Mouse (Mus musculus): Measurements from ENCODE around the gene Myf6. TPM values are rescaled to one million over a fixed set of nuclear protein-coding genes. Genes with fewer than 3 reads are reported as not detected.

The Myf6 gene
- polyA plus RNA-seq, 1 experiment from 2014 or later = not detected

DNA sequence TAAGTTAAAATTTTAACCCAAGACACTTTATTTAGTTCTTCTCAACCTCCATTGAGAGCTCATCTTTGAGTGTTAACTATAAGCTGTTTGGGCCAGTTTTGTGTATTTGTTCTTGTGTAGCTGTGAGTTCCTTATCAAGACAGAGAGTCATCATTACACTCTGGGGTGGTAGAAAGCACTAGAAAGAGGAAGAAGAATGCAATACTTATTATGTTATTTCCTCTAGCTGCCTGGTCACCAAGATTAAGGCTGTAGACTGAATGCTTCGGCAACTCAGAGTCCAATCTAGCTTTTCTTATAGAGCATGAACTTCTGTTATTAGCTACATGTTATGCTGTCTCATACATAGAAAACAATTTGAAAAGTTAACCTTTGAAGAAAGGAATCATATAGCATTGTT lies 1.9 kb upstream of the Myf6 start:
- no peaks in the 10 kb centered on the region for H3K9me3 ChIP-seq (ENCODE audit: control insufficient read depth, low read length)
- WGBS = 97% methylated on average over 1 of the region's 1 CpGs

GRCm38 (mm10) chr10:107493580-107494474 lies 710 bp downstream of the Myf6 start:
- Histone ChIP-seq H3K4me3 (ENCODE audit: low read length) (peak overlapping the region; percentile 11), H3K9ac (ENCODE audit: low read depth, low read length) (no peak overlapping the region; the same call in 1 of the 2 replicates)
- WGBS = 50% methylated on average over 20 of the region's 20 CpGs

More for the DNA sequence above, 1.9 kb upstream of the Myf6 start:
- Histone ChIP-seq H3K27me3 (replicated peaks; ENCODE audit: control insufficient read depth, insufficient read depth, low read length) (no peaks in the 10 kb centered on the region), H3K4me3 (ENCODE audit: low read length) (no peak overlapping the region), H3K36me3 (ENCODE audit: control insufficient read depth, insufficient read depth, low read length) (no peaks in the 10 kb centered on the region), H3K4me2 (ENCODE audit: low read length) (no peak overlapping the region), H3K27ac (ENCODE audit: low read depth, low read length) (no peak overlapping the region), H3K9ac (ENCODE audit: low read depth, low read length) (no peak overlapping the region), H3K4me1 (ENCODE audit: control insufficient read depth, insufficient read depth, low read depth, low read length) (no peaks in the 10 kb centered on the region)
- no peak for ATAC-seq

GRCm38 (mm10) chr10:107492867-107493579 lies 1.5 kb downstream of the Myf6 start:
- WGBS = 45% methylated on average over 18 of the region's 18 CpGs

More at GRCm38 (mm10) chr10:107493580-107494474, 710 bp downstream of the Myf6 start:
- H3K4me2 ChIP-seq (ENCODE audit: low read length) = peak overlapping the region; percentile 46
- H3K27ac ChIP-seq (ENCODE audit: low read depth, low read length) = no peak overlapping the region
- no peaks in the 10 kb centered on the region for H3K4me1 ChIP-seq (ENCODE audit: control insufficient read depth, insufficient read depth, low read depth, low read length)
- no peaks in the 10 kb centered on the region for H3K9me3 ChIP-seq (ENCODE audit: control insufficient read depth, low read length)
- peak; percentile 76 for ATAC-seq
- no peaks in the 10 kb centered on the region for H3K27me3 ChIP-seq (replicated peaks; ENCODE audit: control insufficient read depth, insufficient read depth, low read length)
- H3K36me3 ChIP-seq (ENCODE audit: control insufficient read depth, insufficient read depth, low read length) = no peaks in the 10 kb centered on the region

DNA sequence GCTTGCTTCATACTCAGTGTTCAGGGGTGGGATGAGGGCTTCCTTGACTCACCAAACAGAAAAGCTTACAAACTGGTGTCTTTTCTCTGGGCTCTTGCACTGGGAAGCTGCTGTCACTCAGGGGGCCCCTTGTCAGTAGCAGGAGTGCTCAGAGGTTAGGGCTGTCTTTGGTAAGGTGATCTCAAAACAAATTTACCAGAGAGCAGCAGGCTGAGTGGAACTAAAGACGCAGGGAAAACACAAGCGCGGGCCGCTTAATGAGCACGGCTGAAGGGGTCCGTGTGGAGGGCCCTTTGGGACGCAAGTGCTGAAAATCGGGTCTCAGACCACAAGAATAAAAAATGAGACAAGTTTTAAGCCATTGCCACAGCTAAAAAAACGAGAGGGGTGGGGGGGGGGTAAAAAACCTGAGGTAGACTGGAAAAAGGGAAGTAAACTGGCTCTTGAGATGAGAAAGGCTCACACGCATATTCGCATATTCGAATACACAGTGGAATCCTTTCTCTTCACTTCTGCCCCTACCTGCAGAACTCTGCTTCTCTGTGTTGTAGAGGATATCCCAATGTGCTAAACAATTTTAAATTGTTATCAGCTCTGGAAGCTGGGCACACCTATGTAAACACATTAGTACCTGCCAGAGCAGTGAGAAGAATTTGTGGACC lies 5.8 kb downstream of the Myf6 start:
- no peaks in the 10 kb centered on the region for H3K36me3 ChIP-seq (ENCODE audit: control insufficient read depth, insufficient read depth, low read length)
- H3K4me1 ChIP-seq (ENCODE audit: control insufficient read depth, insufficient read depth, low read depth, low read length) = no peaks in the 10 kb centered on the region
- H3K27me3 ChIP-seq (replicated peaks; ENCODE audit: control insufficient read depth, insufficient read depth, low read length) = no peaks in the 10 kb centered on the region
- H3K4me2 ChIP-seq (ENCODE audit: low read length) = no peak overlapping the region
- no peak overlapping the region for H3K9ac ChIP-seq (ENCODE audit: low read depth, low read length)
- H3K27ac ChIP-seq (ENCODE audit: low read depth, low read length) = no peak overlapping the region
- H3K4me3 ChIP-seq (ENCODE audit: low read length) = no peak overlapping the region
- no peaks in the 10 kb centered on the region for H3K9me3 ChIP-seq (ENCODE audit: control insufficient read depth, low read length)
- WGBS = 28% methylated on average over 12 of the region's 12 CpGs
- no peak for ATAC-seq

More at GRCm38 (mm10) chr10:107492867-107493579, 1.5 kb downstream of the Myf6 start:
- H3K27ac ChIP-seq (ENCODE audit: low read depth, low read length) = no peak overlapping the region
- H3K4me3 ChIP-seq (ENCODE audit: low read length) = peak overlapping the region; percentile 11
- ATAC-seq = peak; percentile 73
- no peaks in the 10 kb centered on the region for H3K4me1 ChIP-seq (ENCODE audit: control insufficient read depth, insufficient read depth, low read depth, low read length)
- H3K9me3 ChIP-seq (ENCODE audit: control insufficient read depth, low read length) = no peaks in the 10 kb centered on the region
- H3K4me2 ChIP-seq (ENCODE audit: low read length) = peak overlapping the region; percentile 46
- peak overlapping the region; percentile 1; the same call in 1 of the 2 replicates for H3K9ac ChIP-seq (ENCODE audit: low read depth, low read length)
- no peaks in the 10 kb centered on the region for H3K36me3 ChIP-seq (ENCODE audit: control insufficient read depth, insufficient read depth, low read length)
- H3K27me3 ChIP-seq (replicated peaks; ENCODE audit: control insufficient read depth, insufficient read depth, low read length) = no peaks in the 10 kb centered on the region

DNA sequence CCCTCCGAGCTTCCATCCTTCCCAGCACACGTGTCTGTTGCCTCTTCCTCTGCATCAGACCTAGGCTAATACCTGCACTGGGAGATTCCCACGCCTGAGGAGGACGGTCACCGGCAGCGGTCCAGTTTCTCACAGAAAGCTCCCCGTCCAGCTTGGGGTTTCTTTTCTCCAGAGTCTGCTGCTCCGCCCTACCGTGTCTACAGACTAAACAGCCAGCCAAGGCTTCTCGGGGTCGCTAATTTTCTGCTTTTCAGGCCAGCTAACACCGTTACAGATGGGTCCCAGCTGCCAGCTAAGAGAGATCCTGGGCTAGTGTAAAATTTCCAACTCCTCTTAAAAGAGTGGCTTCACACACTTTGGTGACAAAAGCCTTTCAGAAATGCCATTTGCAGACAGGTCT lies 7.8 kb downstream of the Myf6 start:
- no peaks in the 10 kb centered on the region for H3K27me3 ChIP-seq (replicated peaks; ENCODE audit: control insufficient read depth, insufficient read depth, low read length)
- 62% methylated on average over 12 of the region's 12 CpGs for WGBS

DNA sequence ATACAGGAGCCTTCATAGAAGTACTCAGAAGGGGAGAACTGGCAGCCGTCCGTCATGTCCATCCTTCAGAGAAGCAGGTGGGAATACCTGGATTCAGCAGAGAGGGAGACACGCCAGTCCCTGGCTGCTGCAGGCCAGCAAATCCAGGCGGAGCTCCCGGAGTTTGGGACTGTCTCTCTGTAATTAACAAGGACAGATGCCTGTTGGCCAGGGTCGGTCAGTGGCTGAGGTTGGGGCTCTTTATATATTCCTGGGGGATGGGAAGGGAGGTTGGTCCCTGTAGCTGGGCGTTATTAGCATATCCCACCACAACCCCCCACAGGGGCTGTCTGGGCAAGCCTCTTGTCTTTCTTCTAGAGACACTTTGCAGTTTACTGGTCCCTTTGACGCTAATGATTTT lies 8.7 kb downstream of the Myf6 start, which contains the start of gene Myf5:
Gene Myf5 (minus strand): TSS at position 265 of the 400 bp plus-strand sequence.
- WGBS = 74% methylated on average over 8 of the region's 8 CpGs
- no peak for ATAC-seq
- Histone ChIP-seq H3K36me3 (ENCODE audit: control insufficient read depth, insufficient read depth, low read length) (no peaks in the 10 kb centered on the region), H3K4me3 (ENCODE audit: low read length) (no peak within 1 kb of the TSS), H3K27me3 (replicated peaks; ENCODE audit: control insufficient read depth, insufficient read depth, low read length) (no peaks in the 10 kb centered on the region), H3K4me2 (ENCODE audit: low read length) (no peak within 1 kb of the TSS), H3K9me3 (ENCODE audit: control insufficient read depth, low read length) (no peaks in the 10 kb centered on the region), H3K27ac (ENCODE audit: low read depth, low read length) (no peak within 1 kb of the TSS), H3K4me1 (ENCODE audit: control insufficient read depth, insufficient read depth, low read depth, low read length) (no peaks in the 10 kb centered on the region), H3K9ac (ENCODE audit: low read depth, low read length) (no peak within 1 kb of the TSS)

More for the DNA sequence above, 7.8 kb downstream of the Myf6 start:
- H3K4me3 ChIP-seq (ENCODE audit: low read length) = no peak overlapping the region
- H3K4me1 ChIP-seq (ENCODE audit: control insufficient read depth, insufficient read depth, low read depth, low read length) = no peaks in the 10 kb centered on the region
- H3K9me3 ChIP-seq (ENCODE audit: control insufficient read depth, low read length) = no peaks in the 10 kb centered on the region
- no peak overlapping the region for H3K9ac ChIP-seq (ENCODE audit: low read depth, low read length)
- H3K36me3 ChIP-seq (ENCODE audit: control insufficient read depth, insufficient read depth, low read length) = no peaks in the 10 kb centered on the region
- ATAC-seq = no peak
- no peak overlapping the region for H3K27ac ChIP-seq (ENCODE audit: low read depth, low read length)
- H3K4me2 ChIP-seq (ENCODE audit: low read length) = no peak overlapping the region

- Histone ChIP-seq H3K27me3 (replicated peaks; ENCODE audit: control insufficient read depth, insufficient read depth, low read length) (no peaks in the 10 kb centered on the region), H3K36me3 (ENCODE audit: control insufficient read depth, insufficient read depth, low read length) (no peaks in the 10 kb centered on the region), H3K4me2 (ENCODE audit: low read length) (peak overlapping the region; percentile 1; the same call in 1 of the 2 replicates), H3K9me3 (ENCODE audit: control insufficient read depth, low read length) (no peaks in the 10 kb centered on the region), H3K4me1 (ENCODE audit: control insufficient read depth, insufficient read depth, low read depth, low read length) (no peaks in the 10 kb centered on the region), H3K27ac (ENCODE audit: low read depth, low read length) (no peak overlapping the region), H3K4me3 (ENCODE audit: low read length) (no peak overlapping the region), H3K9ac (ENCODE audit: low read depth, low read length) (no peak overlapping the region)
- ATAC-seq = no peak
- 69% methylated on average over 10 of the region's 10 CpGs for WGBS
Observed at GRCm38 (mm10) chr10:107484050-107484449, 10.5 kb downstream of the Myf6 start.

DNA sequence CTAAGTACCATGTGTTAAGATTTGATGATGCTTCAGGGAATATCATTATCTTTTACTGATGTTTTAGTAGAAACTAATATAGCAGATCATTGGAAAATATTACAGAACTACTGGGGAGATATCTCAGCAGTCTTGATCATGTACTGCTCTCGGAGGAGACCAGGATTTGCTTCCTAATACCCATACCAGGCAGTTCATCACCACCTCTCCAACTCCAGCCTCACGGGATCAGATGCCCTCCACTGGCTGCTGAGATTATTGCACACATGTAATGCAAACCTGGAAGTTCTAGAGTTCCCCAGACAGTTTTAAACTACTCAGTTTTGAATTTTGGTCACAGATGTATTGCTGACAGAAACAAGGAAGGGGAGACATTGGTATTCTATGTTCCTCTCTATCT lies 21.0 kb downstream of the Myf6 start:
- ATAC-seq = no peak
- Histone ChIP-seq H3K36me3 (ENCODE audit: control insufficient read depth, insufficient read depth, low read length) (no peaks in the 10 kb centered on the region), H3K9me3 (ENCODE audit: control insufficient read depth, low read length) (no peaks in the 10 kb centered on the region), H3K4me1 (ENCODE audit: control insufficient read depth, insufficient read depth, low read depth, low read length) (no peaks in the 10 kb centered on the region), H3K4me3 (ENCODE audit: low read length) (no peak overlapping the region), H3K27ac (ENCODE audit: low read depth, low read length) (no peak overlapping the region), H3K27me3 (replicated peaks; ENCODE audit: control insufficient read depth, insufficient read depth, low read length) (no peaks in the 10 kb centered on the region), H3K9ac (ENCODE audit: low read depth, low read length) (no peak overlapping the region), H3K4me2 (ENCODE audit: low read length) (no peak overlapping the region)
- WGBS = 52% methylated on average over 2 of the region's 2 CpGs

All from hindbrain, embryonic 16.5 days (tissue).